ENCODE assay signal across 8 mouse cellular contexts in the genomic region with DNA sequence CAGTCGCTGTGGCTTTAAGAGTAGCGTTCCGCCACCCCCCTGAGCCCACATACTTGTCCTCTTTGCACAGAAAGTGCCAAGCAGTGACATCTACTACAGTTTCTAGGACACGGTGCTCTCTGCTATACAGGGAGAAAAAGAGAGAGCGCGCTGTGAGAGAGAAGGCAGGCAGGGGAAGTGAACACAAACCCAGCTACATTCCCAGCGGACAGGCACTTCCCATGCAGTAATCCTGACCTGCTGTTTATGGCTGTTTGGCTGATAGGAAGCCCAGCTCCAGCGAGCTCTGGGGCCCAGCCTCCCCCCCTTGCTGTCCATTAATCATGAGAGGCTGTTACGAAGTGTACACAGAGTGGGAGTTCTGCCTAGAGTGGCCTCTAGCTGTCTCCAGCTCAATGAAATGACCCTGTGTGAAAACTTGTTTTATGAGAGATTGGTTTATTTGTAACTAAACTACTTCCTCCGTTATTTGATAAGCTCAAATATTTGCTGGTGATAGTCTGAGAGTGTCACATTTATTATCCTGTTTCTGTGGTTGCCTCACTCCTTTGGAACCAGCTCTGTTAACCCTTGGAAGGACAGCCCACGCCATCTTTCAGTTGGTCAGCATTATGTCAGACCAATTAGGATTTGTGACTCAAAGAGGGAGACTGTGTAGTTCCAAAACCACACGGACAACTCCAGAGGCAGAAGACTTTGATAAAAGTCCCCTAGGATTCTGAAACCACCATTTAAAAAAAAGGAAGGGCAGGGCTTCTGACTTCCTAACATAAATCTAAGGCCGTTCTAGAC.
DNase-seq lines count a peak whose midpoint lies in the region; ATAC-seq and TF ChIP-seq lines count a peak whose summit lies in the region.

No protein-coding gene starts in this region.

- TF ChIP-seq EP300 in heart, adult 2 months (IDR thresholded peaks at IDR 0.05; ENCODE audit: insufficient read depth, low read depth, low read length) = peak; percentile 96

- no peaks in the 10 kb centered on the region for H3K9me3 ChIP-seq in embryonic facial prominence, embryonic 11.5 days (replicated peaks; ENCODE audit: control insufficient read depth, low read length)
- H3K9me3 ChIP-seq in limb, embryonic 13.5 days = no peaks in the 10 kb centered on the region
- H3K9me3 ChIP-seq in midbrain, embryonic 14.5 days (ENCODE audit: control insufficient read depth, low read length) = no peaks in the 10 kb centered on the region

- H3K4me2 ChIP-seq in embryonic facial prominence, embryonic 11.5 days (ENCODE audit: low read depth, low read length) = peak overlapping the region; percentile 25
- H3K4me2 ChIP-seq in limb, embryonic 13.5 days (replicated peaks) = peak overlapping the region; percentile 73
- peak overlapping the region; percentile 53 for H3K4me2 ChIP-seq in midbrain, embryonic 14.5 days (ENCODE audit: low read length)

- peak overlapping the region; percentile 6; the same call in 1 of the 2 replicates for H3K9ac ChIP-seq in embryonic facial prominence, embryonic 11.5 days (replicated peaks; ENCODE audit: low read length)
- peak overlapping the region; percentile 44 for H3K9ac ChIP-seq in heart, adult 2 months (ENCODE audit: low read depth, low read length)
- H3K9ac ChIP-seq in limb, embryonic 13.5 days = peak overlapping the region; percentile 60
- peak overlapping the region; percentile 48 for H3K9ac ChIP-seq in midbrain, embryonic 14.5 days (replicated peaks; ENCODE audit: low read length)

- peak; percentile 1 for DNase-seq in CD4-positive, CD25-positive, alpha-beta regulatory T cell, adult 2 months (ENCODE audit: low read depth, low spot score)
- peak; percentile 79 for DNase-seq in embryonic facial prominence, embryonic 11.5 days (ENCODE audit: low spot score)
- peak; percentile 78 to 84 for DNase-seq in heart, adult 2 months
- peak; percentile 73 to 86 for DNase-seq in kidney, adult 8-10 months
- DNase-seq in midbrain, embryonic 14.5 days = peak; percentile 85
- DNase-seq in spleen, postnatal 4 days (ENCODE audit: low spot score in 2 of 2) = peak; percentile 16 to 61

- peak; percentile 79 for TF ChIP-seq POLR2A in heart, adult 2 months (IDR thresholded peaks at IDR 0.05; ENCODE audit: insufficient read depth, low read depth, low read length)

- peak overlapping the region; percentile 2; the same call in 1 of the 2 replicates for H3K27ac ChIP-seq in embryonic facial prominence, embryonic 11.5 days (replicated peaks; ENCODE audit: low read depth, low read length)
- peak overlapping the region; percentile 92 for H3K27ac ChIP-seq in heart, adult 2 months
- peak overlapping the region; percentile 84 for H3K27ac ChIP-seq in limb, embryonic 13.5 days
- peak overlapping the region; percentile 76 for H3K27ac ChIP-seq in midbrain, embryonic 14.5 days (replicated peaks; ENCODE audit: low read depth, low read length)

- H3K4me3 ChIP-seq in embryonic facial prominence, embryonic 11.5 days (ENCODE audit: low read depth, low read length) = peak overlapping the region; percentile 11; the same call in 1 of the 2 replicates
- H3K4me3 ChIP-seq in heart, adult 2 months = peak overlapping the region; percentile 57
- peak overlapping the region; percentile 40 for H3K4me3 ChIP-seq in limb, embryonic 13.5 days
- peak overlapping the region; percentile 29 for H3K4me3 ChIP-seq in midbrain, embryonic 14.5 days (replicated peaks; ENCODE audit: low read depth, low read length)

- no peaks in the 10 kb centered on the region for H3K36me3 ChIP-seq in embryonic facial prominence, embryonic 11.5 days (replicated peaks; ENCODE audit: control insufficient read depth, insufficient read depth, low read depth, low read length)
- peaks cover 5% of the 10 kb centered on the region for H3K36me3 ChIP-seq in heart, adult 2 months (ENCODE audit: control insufficient read depth, insufficient read depth, low read length)
- no peaks in the 10 kb centered on the region for H3K36me3 ChIP-seq in limb, embryonic 13.5 days
- no peaks in the 10 kb centered on the region for H3K36me3 ChIP-seq in midbrain, embryonic 14.5 days (ENCODE audit: control insufficient read depth, insufficient read depth, low read length)

- intact Hi-C loops in heart, adult 2 months (cut with DNase I) = loop anchor here (2.0 to 5.0 kb wide), 3 partner anchors 164 to 555 kb away; a partner anchor contains a TSS

- no peaks in the 10 kb centered on the region for H3K79me2 ChIP-seq in heart, adult 2 months (replicated peaks; ENCODE audit: control insufficient read depth, insufficient read depth, low read length)

- no peaks in the 10 kb centered on the region; the same call in 1 of the 2 replicates for H3K4me1 ChIP-seq in embryonic facial prominence, embryonic 11.5 days (ENCODE audit: control insufficient read depth, insufficient read depth, low read length)
- H3K4me1 ChIP-seq in heart, adult 2 months (ENCODE audit: control insufficient read depth, insufficient read depth, low read length) = peaks cover 7% of the 10 kb centered on the region
- H3K4me1 ChIP-seq in limb, embryonic 13.5 days = peaks cover 50% of the 10 kb centered on the region
- peaks cover 11% of the 10 kb centered on the region for H3K4me1 ChIP-seq in midbrain, embryonic 14.5 days (ENCODE audit: control insufficient read depth, insufficient read depth, low read length)

- 1% methylated on average over 13 of the region's 13 CpGs for WGBS in embryonic facial prominence, embryonic 11.5 days
- WGBS in heart, adult 2 months = 1% methylated on average over 13 of the region's 13 CpGs
- under 1% methylated on average over 13 of the region's 13 CpGs for WGBS in limb, embryonic 13.5 days
- WGBS in midbrain, embryonic 14.5 days = under 1% methylated on average over 13 of the region's 13 CpGs

- no peak for ATAC-seq in CD4-positive, CD25-positive, alpha-beta regulatory T cell, adult 4 months
- peak; percentile 93 for ATAC-seq in embryonic facial prominence, embryonic 11.5 days (replicated peaks; ENCODE audit: insufficient number of reproducible peaks, low FRiP score, low TSS enrichment, low read depth)
- ATAC-seq in limb, embryonic 13.5 days (ENCODE audit: low FRiP score, low read depth) = peak; percentile 91
- peak; percentile 89 for ATAC-seq in midbrain, embryonic 14.5 days (ENCODE audit: low FRiP score, low TSS enrichment)

- no peaks in the 10 kb centered on the region for H3K27me3 ChIP-seq in embryonic facial prominence, embryonic 11.5 days (ENCODE audit: control insufficient read depth, insufficient read depth, low read length)
- no peaks in the 10 kb centered on the region for H3K27me3 ChIP-seq in heart, adult 2 months (ENCODE audit: control insufficient read depth, insufficient read depth, low read length)
- H3K27me3 ChIP-seq in limb, embryonic 13.5 days = no peaks in the 10 kb centered on the region
- H3K27me3 ChIP-seq in midbrain, embryonic 14.5 days (ENCODE audit: control insufficient read depth, insufficient read depth, low read length) = no peaks in the 10 kb centered on the region

- peak; percentile 64 for TF ChIP-seq CTCF in heart, adult 2 months (IDR thresholded peaks at IDR 0.05)

Comparison
In these comparisons a context has a peak if more than half of its experiments do, and no peak if none do; other contexts are left out.
1. DNase-seq: peak in every context shown above with its lines; median percentile 85 in midbrain, embryonic 14.5 days; 81 in heart, adult 2 months; 80 in kidney, adult 8-10 months; 79 in embryonic facial prominence, embryonic 11.5 days; 38 in spleen, postnatal 4 days; 1 in CD4-positive, CD25-positive, alpha-beta regulatory T cell, adult 2 months.
2. H3K27ac ChIP-seq: peak in every context shown above with its lines; median percentile 92 in heart, adult 2 months; 84 in limb, embryonic 13.5 days; 76 in midbrain, embryonic 14.5 days; 2 in embryonic facial prominence, embryonic 11.5 days.
3. H3K9ac ChIP-seq: peak in every context shown above with its lines; median percentile 60 in limb, embryonic 13.5 days; 48 in midbrain, embryonic 14.5 days; 44 in heart, adult 2 months; 6 in embryonic facial prominence, embryonic 11.5 days.